Mouse (Mus musculus) urinary bladder, adult 18-20 months (tissue): ENCODE measurements around the gene Antxr2.
A peak's percentile ranks its signal among the peaks of the same experiment; 100 is the strongest.

Experiments
- DNase-seq, 2 experiments: peaks; one replicate each; pipeline ENCODE4 v3.0.0; 2022; ENCODE audit warnings: low spot score in 2 of 2, mixed read lengths in 2 of 2

Gene Antxr2

DNA sequence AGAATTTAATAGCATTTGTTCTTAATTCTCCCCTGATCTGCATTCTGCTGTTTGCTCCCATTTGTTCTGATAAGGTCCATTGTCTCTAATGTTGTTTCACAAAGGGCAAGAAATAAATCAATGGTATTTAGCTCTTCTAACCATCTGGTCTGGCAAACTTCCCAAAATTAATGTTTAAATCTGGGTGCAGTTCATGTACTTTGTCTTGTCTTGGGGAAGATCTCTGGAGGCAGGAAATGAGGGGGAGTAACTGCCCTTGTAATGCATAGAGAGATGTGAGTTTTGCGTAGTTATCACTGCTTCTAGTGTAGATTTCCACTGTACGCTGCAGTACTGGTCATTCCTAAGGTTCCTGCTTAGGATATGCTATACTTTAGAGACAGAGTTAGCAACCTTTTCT, 193.5 kb downstream of the Antxr2 start:
- no peak for DNase-seq

DNA sequence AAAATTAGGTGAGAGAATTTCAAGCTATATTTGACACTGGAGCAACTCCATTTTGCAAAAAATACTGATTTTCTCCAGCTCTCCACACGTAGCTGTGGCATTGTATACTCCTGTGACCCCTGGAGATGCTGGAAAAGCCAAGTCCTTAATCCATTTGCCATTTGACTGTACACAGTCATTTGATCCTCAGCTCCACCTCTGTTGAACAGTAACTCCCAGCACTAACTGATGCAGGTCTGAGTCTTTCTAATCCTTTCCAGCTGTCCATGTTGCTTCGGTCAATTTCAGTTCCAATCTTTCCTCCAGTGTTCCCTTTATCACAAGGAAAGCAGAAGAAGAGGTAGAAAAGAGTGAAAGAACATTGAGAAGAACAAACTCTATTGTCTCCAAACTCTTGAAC, 195.4 kb downstream of the Antxr2 start:
- no peak for DNase-seq

DNA sequence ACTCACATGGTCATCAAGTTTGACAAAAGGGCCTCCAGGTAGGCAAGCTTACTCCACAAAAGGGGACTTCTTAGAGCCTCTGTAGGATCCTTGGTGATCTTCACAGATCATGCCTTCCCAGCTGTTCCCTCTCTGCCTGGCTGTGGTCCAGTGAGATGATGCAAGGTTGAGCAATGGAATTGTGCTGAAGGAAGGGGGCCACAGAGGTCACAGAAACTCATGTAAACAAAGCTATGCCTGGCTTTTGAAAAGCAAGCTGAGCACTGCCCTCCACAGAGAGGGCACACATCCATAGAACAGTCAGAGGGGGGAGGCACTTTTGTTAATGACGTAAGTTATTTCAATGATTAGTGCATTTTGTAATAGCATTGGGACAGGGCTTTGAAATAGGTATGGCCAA, 196.1 kb downstream of the Antxr2 start:
- peak; percentile 6 to 60 for DNase-seq
